Mouse (Mus musculus) E14TG2a.4 (cell line): ENCODE results near the gene Bicdl1.

ENCODE experiments used
- H3K27me3 ChIP-seq: 2 replicates; pipeline ENCODE4 v1.6.1; 2014; ENCODE audit warnings: low read length, control low read depth; ENCODE audit not compliant: insufficient read depth
- H3K36me3 ChIP-seq: 2 replicates; pipeline ENCODE4 v1.6.1; 2014; ENCODE audit warnings: low read length, control low read depth; ENCODE audit not compliant: insufficient read depth
- H3K4me1 ChIP-seq: replicated peaks from 2 replicates; pipeline ENCODE4 v1.6.1; 2014; ENCODE audit warnings: low read depth, low read length, control low read depth
- H3K4me3 ChIP-seq: replicated peaks from 2 replicates; pipeline ENCODE4 v1.5.1; 2014; ENCODE audit warnings: mild to moderate bottlenecking, low read length
- H3K9me3 ChIP-seq: 2 replicates; pipeline ENCODE4 v1.6.1; 2014; ENCODE audit warnings: low read length, control low read depth
- CTCF ChIP-seq: conservative IDR thresholded peaks from 2 replicates; pipeline ENCODE4 v1.5.1; 2014; ENCODE audit warnings: low read length
- NANOG ChIP-seq: IDR thresholded peaks from 2 replicates; pipeline ENCODE4 v1.6.1; 2014; ENCODE audit warnings: borderline replicate concordance, low read length, mixed read lengths
- POU5F1 ChIP-seq: IDR thresholded peaks from 2 replicates; pipeline ENCODE4 v1.6.1; 2014; ENCODE audit warnings: low read length, borderline replicate concordance

Gene Bicdl1

GRCm38 (mm10) chr5:115731001-115731731 lies at the start of gene Bicdl1:
Gene Bicdl1 (minus strand): TSS chr5:115731621.
- Histone ChIP-seq H3K36me3 (peaks cover 7% of the 10 kb centered on the region; the same call in 1 of the 2 replicates), H3K4me3 (peak within 1 kb of the TSS; percentile 91), H3K27me3 (peaks cover 25% of the 10 kb centered on the region), H3K9me3 (no peaks in the 10 kb centered on the region), H3K4me1 (peaks cover 30% of the 10 kb centered on the region)
- TF ChIP-seq POU5F1 (no peak), CTCF (no peak), NANOG (no peak)

- Histone ChIP-seq H3K27me3 (no peaks in the 10 kb centered on the region), H3K36me3 (no peaks in the 10 kb centered on the region), H3K4me3 (no peak overlapping the region), H3K9me3 (0 out of 2 replicates have a peak, but pooled peaks cover 4% of the 10 kb centered on the region), H3K4me1 (0 out of 2 replicates have a peak, but pooled peaks cover 2% of the 10 kb centered on the region)
- TF ChIP-seq CTCF, result no peak
- no peak for TF ChIP-seq NANOG
- no peak for TF ChIP-seq POU5F1
Measured at GRCm38 (mm10) chr5:115776911-115777310, 45.5 kb upstream of the Bicdl1 start.

- Histone ChIP-seq H3K36me3 (no peaks in the 10 kb centered on the region), H3K4me3 (no peak overlapping the region), H3K4me1 (0 out of 2 replicates have a peak, but pooled peaks cover 2% of the 10 kb centered on the region), H3K27me3 (no peaks in the 10 kb centered on the region), H3K9me3 (peaks cover 6% of the 10 kb centered on the region)
- no peak for TF ChIP-seq POU5F1
- TF ChIP-seq CTCF, result no peak
- no peak for TF ChIP-seq NANOG
Measured at GRCm38 (mm10) chr5:115775350-115775749, 43.9 kb upstream of the Bicdl1 start.

- Histone ChIP-seq H3K4me3 (no peak overlapping the region), H3K4me1 (0 out of 2 replicates have a peak, but pooled peaks cover 2% of the 10 kb centered on the region), H3K27me3 (no peaks in the 10 kb centered on the region), H3K36me3 (no peaks in the 10 kb centered on the region), H3K9me3 (peaks cover 10% of the 10 kb centered on the region)
- TF ChIP-seq POU5F1, result no peak
- TF ChIP-seq CTCF, result peak; percentile 44
Measured at GRCm38 (mm10) chr5:115770048-115770447, 38.6 kb upstream of the Bicdl1 start.

GRCm38 (mm10) chr5:115769116-115769515 lies 37.7 kb upstream of the Bicdl1 start:
- no peak for TF ChIP-seq NANOG
- TF ChIP-seq POU5F1, result no peak
- TF ChIP-seq CTCF, result no peak
- no peak overlapping the region for H3K4me3 ChIP-seq
- H3K9me3 ChIP-seq, result peaks cover 10% of the 10 kb centered on the region
- H3K27me3 ChIP-seq, result no peaks in the 10 kb centered on the region
- H3K4me1 ChIP-seq, result no peaks in the 10 kb centered on the region
- no peaks in the 10 kb centered on the region for H3K36me3 ChIP-seq

GRCm38 (mm10) chr5:115766821-115767220 lies 35.4 kb upstream of the Bicdl1 start:
- no peaks in the 10 kb centered on the region for H3K36me3 ChIP-seq
- peaks cover 9% of the 10 kb centered on the region for H3K27me3 ChIP-seq
- H3K4me1 ChIP-seq, result no peaks in the 10 kb centered on the region
- H3K4me3 ChIP-seq, result no peak overlapping the region
- no peak for TF ChIP-seq CTCF
- TF ChIP-seq NANOG, result no peak
- no peak for TF ChIP-seq POU5F1
- H3K9me3 ChIP-seq, result peaks cover 10% of the 10 kb centered on the region

GRCm38 (mm10) chr5:115763981-115764380 lies 32.6 kb upstream of the Bicdl1 start:
- TF ChIP-seq POU5F1 (no peak), CTCF (no peak), NANOG (no peak)
- Histone ChIP-seq H3K27me3 (peaks cover 26% of the 10 kb centered on the region), H3K9me3 (no peaks in the 10 kb centered on the region), H3K4me3 (no peak overlapping the region), H3K36me3 (no peaks in the 10 kb centered on the region), H3K4me1 (peaks cover 17% of the 10 kb centered on the region)

GRCm38 (mm10) chr5:115760903-115761302 lies 29.5 kb upstream of the Bicdl1 start:
- Histone ChIP-seq H3K9me3 (no peaks in the 10 kb centered on the region), H3K27me3 (peaks cover 26% of the 10 kb centered on the region), H3K36me3 (no peaks in the 10 kb centered on the region), H3K4me1 (peaks cover 24% of the 10 kb centered on the region), H3K4me3 (0 out of 2 replicates have a peak overlapping the region, but pooled peaks have one; percentile 13)
- TF ChIP-seq POU5F1 (no peak; the same call in 1 of the 2 replicates), CTCF (no peak), NANOG (no peak)
